Mouse (Mus musculus) ovary, adult 18-20 months (tissue): Measurements from ENCODE around the gene Bmp5.
"Not testable (repeated sequence)": the region's sequence is repeated elsewhere in the genome, so short reads cannot be mapped to it uniquely, and the experiment has no call there.

Experiments
- DNase-seq: peaks from one replicate; pipeline ENCODE4 v3.0.0; 2022; ENCODE audit warnings: low spot score, mixed read lengths

Gene Bmp5

GRCm38 (mm10) chr9:75775129-75775845, at the start of gene Bmp5:
TSS of gene Bmp5 (plus strand) at chr9:75775364.
- DNase-seq: no peak

GRCm38 (mm10) chr9:75760075-75760474, 15.1 kb upstream of the Bmp5 start:
- no peak for DNase-seq

DNA sequence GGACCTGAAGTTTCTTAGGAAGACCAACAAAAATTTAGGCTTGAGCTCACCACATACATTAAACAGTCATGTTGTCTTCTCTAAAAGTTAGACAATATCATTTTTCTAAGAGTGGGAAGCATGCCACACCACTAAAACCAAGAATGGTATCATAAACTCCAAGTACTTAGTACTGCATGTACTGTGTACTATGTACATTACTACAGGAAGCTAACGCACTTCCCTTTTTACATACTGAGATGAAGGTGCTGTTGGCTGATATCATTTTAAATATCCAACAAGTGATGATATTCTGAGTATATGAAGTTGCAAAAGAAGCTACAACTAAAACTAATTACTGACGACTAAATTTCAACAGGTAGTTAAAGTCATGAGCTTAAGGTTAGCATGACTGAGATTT, 13.6 kb upstream of the Bmp5 start:
- DNase-seq: no peak

DNA sequence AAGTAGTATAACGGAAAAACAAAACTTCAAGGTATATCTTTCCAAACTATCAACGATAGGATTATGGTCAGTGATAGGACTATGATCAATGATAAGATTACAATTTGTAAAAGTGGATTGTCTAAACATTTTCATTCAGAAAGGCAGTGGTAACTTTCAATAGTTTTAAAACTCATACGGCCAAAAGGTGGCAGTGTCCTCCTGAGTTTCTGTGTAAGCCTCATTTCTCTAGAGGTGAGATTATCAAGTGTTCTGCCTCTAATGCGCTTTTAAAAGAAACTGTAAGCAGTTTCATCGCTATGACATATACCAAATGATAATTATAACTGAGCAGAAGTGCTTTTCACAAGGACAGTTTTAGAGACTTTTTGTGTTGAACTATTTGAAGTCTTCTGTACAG, 12.7 kb upstream of the Bmp5 start:
- DNase-seq: no peak

DNA sequence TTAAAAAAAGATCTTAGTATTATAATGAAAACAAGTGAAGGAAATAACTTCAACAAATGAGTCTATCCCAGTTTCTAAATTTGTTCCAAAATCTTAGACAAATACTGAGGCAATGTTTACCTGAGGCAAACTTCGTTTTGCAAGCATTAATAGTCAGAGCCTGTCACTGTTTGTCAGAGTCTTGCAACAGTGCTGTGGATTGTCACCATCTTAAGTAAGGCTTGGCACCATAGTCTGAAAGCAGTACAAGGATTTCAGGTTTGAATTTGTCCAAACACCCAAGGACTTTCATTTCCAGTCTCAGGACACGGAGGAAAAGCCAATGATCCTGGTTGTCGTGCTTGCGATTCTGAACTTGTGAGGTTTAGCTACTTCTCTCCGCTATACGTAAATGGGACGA, 10.4 kb upstream of the Bmp5 start:
- no peak for DNase-seq

GRCm38 (mm10) chr9:75766521-75766920, 8.6 kb upstream of the Bmp5 start:
- DNase-seq: no peak

DNA sequence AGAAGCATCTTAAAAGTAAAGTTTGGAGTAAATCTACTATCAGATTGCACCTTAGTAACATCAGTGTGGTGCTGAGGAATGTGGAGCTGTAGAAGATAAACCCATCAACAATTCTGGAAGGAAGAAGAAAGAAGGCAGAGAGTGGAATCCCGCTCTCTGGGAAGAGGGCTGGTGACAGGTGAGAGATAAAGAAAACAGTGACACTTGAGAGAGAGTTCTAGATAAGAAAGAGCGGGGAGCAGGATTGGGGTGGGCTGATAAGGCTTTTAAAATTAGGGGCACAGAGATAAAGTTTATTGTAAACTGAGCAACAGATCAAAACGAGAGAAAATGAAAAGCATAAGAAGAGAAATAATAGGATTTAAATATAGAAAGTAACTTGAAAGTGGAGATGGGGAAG, 6.1 kb upstream of the Bmp5 start:
- no peak for DNase-seq

GRCm38 (mm10) chr9:75776153-75776552, 989 bp downstream of the Bmp5 start:
- no peak for DNase-seq

- no peak for DNase-seq
These were observed 3.7 kb downstream of the Bmp5 start for GRCm38 (mm10) chr9:75778762-75779346.

GRCm38 (mm10) chr9:75780558-75781276, 5.6 kb downstream of the Bmp5 start:
- no peak for DNase-seq

GRCm38 (mm10) chr9:75781600-75781999, 6.4 kb downstream of the Bmp5 start:
- DNase-seq: no peak

DNA sequence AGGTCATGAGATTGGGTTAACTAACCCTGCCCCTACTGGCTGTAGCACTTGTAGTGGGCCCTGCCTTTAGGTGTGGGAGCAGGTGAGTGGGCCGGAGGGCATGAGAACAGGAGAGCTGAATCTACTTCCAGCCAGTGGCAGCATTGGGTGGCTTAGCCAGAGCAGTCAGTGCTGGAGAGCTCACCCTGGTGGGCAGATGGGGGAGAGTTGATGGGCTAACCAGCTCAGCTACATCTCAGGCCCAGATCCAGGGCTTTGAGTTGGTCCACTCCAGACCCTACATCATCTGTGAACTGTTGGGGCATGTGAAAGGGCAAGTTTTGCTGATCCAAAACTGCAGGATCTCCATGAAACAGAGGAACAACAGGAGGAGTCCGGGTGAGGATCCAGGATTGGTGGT, 8.4 kb downstream of the Bmp5 start:
- DNase-seq: no peak

GRCm38 (mm10) chr9:75785959-75786358, 10.8 kb downstream of the Bmp5 start:
- DNase-seq: no peak

DNA sequence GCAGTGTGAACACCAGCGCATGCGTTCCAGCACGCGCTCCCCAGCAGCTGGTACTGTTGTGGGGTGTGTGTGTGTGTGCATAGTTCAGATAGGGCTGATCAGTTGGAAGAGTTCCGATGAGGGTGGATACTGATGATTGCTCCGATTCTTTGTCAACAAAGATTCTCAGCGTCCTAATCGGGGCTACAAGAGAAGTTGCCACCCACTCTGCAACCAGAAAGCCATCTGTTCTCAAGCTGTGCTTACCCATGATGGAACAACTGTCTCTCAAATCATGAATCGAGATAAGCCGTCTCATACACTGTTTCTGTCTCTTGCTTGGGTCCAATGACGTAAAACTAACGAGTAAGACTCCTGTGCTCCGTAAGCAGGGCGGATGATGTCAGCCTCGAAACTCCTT, 12.0 kb downstream of the Bmp5 start:
- DNase-seq: no peak

GRCm38 (mm10) chr9:75789879-75790428, 14.8 kb downstream of the Bmp5 start:
- no peak for DNase-seq

- DNase-seq: no peak
These were observed 29.8 kb downstream of the Bmp5 start for GRCm38 (mm10) chr9:75804940-75805339.

DNA sequence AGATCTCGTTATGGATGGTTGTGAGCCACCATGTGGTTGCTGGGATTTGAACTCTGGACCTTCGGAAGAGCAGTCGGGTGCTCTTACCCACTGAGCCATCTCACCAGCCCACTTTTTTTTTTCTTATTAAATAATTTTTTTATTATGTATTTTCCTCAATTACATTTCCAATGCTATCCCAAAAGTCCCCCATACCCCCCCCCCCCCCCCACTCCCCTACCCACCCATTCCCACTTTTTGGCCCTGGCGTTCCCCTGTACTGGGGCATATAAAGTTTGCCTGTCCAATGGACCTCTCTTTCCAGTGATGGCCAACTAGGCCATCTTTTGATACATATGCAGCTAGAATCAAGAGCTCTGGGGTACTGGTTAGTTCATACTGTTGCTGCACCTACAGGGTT, 33.0 kb downstream of the Bmp5 start:
- not testable (repeated sequence) for DNase-seq

DNA sequence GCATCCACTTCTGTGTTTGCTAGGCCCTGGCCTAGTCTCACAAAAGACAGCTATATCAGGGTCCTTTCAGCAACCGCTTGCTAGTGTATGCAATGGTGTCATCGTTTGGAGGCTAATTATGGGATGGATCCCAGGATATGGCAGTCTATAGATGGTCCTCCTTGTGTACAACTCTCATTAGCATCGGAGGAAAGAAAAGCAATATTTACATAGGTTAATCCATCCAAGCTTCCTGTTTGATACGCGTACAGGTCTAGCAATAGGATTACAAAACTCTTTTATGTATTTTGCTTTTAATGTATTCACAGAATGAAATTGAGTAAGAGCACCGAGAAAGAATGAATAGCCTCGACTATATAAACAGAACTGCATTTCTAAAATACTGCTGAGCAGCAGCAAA, 33.5 kb downstream of the Bmp5 start:
- DNase-seq: no peak

DNA sequence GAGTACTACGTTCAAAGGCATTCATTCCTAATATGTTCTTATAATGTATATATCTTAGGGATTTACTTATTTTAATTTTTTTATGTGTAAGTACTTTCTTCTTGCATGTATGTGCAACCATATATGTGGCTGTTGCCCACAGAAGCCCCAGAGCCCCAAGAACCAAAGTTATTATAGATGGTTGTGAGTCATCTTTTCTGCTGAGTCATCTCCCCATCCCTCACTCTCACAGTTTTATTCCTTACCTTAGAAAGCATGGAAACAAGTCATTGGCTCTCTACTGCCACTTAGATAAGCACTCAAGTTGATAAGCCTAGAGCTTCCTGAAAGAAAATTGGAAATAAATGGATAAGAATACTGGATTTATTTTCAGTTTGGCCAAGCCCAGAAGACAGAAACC, 40.0 kb downstream of the Bmp5 start:
- DNase-seq: no peak

GRCm38 (mm10) chr9:75818400-75818799, 43.2 kb downstream of the Bmp5 start:
- no peak for DNase-seq

DNA sequence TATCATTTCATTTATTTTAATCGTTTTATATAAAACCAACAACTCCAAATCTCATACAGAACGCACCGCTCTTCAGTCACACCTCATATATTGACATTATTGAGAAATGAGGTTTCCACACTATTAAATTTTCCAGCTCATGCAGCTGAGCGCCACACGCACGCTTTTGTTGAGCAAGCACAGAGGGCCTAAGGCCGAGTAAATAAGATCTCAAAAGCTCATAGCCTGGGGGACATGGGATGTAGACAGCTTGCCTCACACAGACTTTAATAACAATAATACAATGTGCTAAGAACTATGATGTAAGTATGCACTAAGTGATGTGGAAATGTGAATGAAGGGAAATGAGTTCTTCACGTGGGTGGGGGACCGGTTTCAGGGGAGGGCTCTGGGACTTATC, 57.3 kb downstream of the Bmp5 start:
- DNase-seq: no peak

- DNase-seq: no peak
These were observed 58.1 kb downstream of the Bmp5 start for GRCm38 (mm10) chr9:75833189-75833732.

- no peak for DNase-seq
These were observed 64.3 kb downstream of the Bmp5 start for GRCm38 (mm10) chr9:75839450-75839849.
